8 mouse cellular contexts compared by ENCODE assay signal in genomic region chr14:32201791-32202451, GRCm38 (mm10). TPM values are rescaled to one million over a fixed set of nuclear protein-coding genes. Genes with fewer than 3 reads are reported as not detected.
A peak's percentile ranks its signal among the peaks of the same experiment; 100 is the strongest.
DNase-seq lines count a peak whose midpoint lies in the region; ATAC-seq and TF ChIP-seq lines count a peak whose summit lies in the region.

Gene Timm23, minus strand, starts transcription at chr14:32201898.
Gene Parg, plus strand, starts transcription at chr14:32201949.

- peak within 1 kb of the TSS; percentile 89 for H3K4me2 ChIP-seq in forebrain, embryonic 15.5 days (replicated peaks)
- H3K4me2 ChIP-seq in lung, embryonic 14.5 days, result peak within 1 kb of the TSS; percentile 94

- TF ChIP-seq POLR2A in olfactory bulb, adult 2 months (IDR thresholded peaks at IDR 0.05; ENCODE audit: insufficient read depth, low read depth, low read length), result peak; percentile 67
- peak; percentile 54 for TF ChIP-seq POLR2A in thymus, adult 2 months (IDR thresholded peaks at IDR 0.05; ENCODE audit: control insufficient read depth, extremely low read depth, insufficient read depth, low read length, poor library complexity)

- no peaks in the 10 kb centered on the region for H3K9me3 ChIP-seq in forebrain, embryonic 15.5 days
- no peaks in the 10 kb centered on the region for H3K9me3 ChIP-seq in lung, embryonic 14.5 days (ENCODE audit: low read depth, low read length)

- ATAC-seq in forebrain, embryonic 15.5 days (replicated peaks), result peak; percentile 96
- peak; percentile 96 for ATAC-seq in lung, embryonic 14.5 days (ENCODE audit: insufficient read depth)

- intact Hi-C loops in heart, postnatal 36 days (cut with DNase I), result loop anchor here (5.0 kb wide), 1 partner anchor 40 kb away; no protein-coding TSS in a partner anchor

- TF ChIP-seq CTCF in layer of hippocampus, adult 2 months (conservative IDR thresholded peaks at IDR 0.05), result no peak
- TF ChIP-seq CTCF in lung, embryonic 14.5 days (IDR thresholded peaks at IDR 0.05; ENCODE audit: low read depth), result no peak
- peak; percentile 13; the same call in 1 of the 2 replicates for TF ChIP-seq CTCF in olfactory bulb, adult 2 months (IDR thresholded peaks at IDR 0.05; ENCODE audit: insufficient read depth, low read depth, low read length)
- TF ChIP-seq CTCF in thymus, adult 2 months (IDR thresholded peaks at IDR 0.05; ENCODE audit: borderline replicate concordance, control insufficient read depth, extremely low read depth, insufficient read depth, low read length, poor library complexity), result no peak

- peaks cover 31% of the 10 kb centered on the region for H3K4me1 ChIP-seq in forebrain, embryonic 15.5 days
- H3K4me1 ChIP-seq in lung, embryonic 14.5 days (ENCODE audit: insufficient read depth), result peaks cover 13% of the 10 kb centered on the region
- peaks cover 4% of the 10 kb centered on the region; the same call in 1 of the 2 replicates for H3K4me1 ChIP-seq in olfactory bulb, adult 2 months (ENCODE audit: control insufficient read depth, insufficient read depth, low read length)
- peaks cover 7% of the 10 kb centered on the region for H3K4me1 ChIP-seq in thymus, adult 2 months (replicated peaks; ENCODE audit: control insufficient read depth, insufficient read depth, low read length)

- peak within 1 kb of the TSS; percentile 99 for H3K9ac ChIP-seq in forebrain, embryonic 15.5 days (replicated peaks)
- H3K9ac ChIP-seq in lung, embryonic 14.5 days, result peak within 1 kb of the TSS; percentile 94

- H3K27ac ChIP-seq in forebrain, embryonic 15.5 days (replicated peaks), result peak within 1 kb of the TSS; percentile 79
- H3K27ac ChIP-seq in layer of hippocampus, adult 2 months, result peak within 1 kb of the TSS; percentile 90
- peak within 1 kb of the TSS; percentile 79 for H3K27ac ChIP-seq in lung, embryonic 14.5 days (ENCODE audit: low read depth)
- no peak within 1 kb of the TSS for H3K27ac ChIP-seq in olfactory bulb, adult 2 months (ENCODE audit: insufficient read depth, low read depth, low read length)
- peak within 1 kb of the TSS; percentile 75 for H3K27ac ChIP-seq in thymus, adult 2 months (ENCODE audit: control insufficient read depth, insufficient read depth, low read length)

- H3K36me3 ChIP-seq in forebrain, embryonic 15.5 days, result peaks cover 25% of the 10 kb centered on the region
- peaks cover 20% of the 10 kb centered on the region for H3K36me3 ChIP-seq in lung, embryonic 14.5 days (ENCODE audit: insufficient read depth)
- peaks cover 20% of the 10 kb centered on the region for H3K36me3 ChIP-seq in thymus, adult 2 months (ENCODE audit: control insufficient read depth, insufficient read depth, low read length)

- peak within 1 kb of the TSS; percentile 99 for H3K4me3 ChIP-seq in forebrain, embryonic 15.5 days
- peak within 1 kb of the TSS; percentile 91 for H3K4me3 ChIP-seq in layer of hippocampus, adult 2 months
- peak within 1 kb of the TSS; percentile 98 for H3K4me3 ChIP-seq in lung, embryonic 14.5 days (ENCODE audit: low read depth, low read length)
- H3K4me3 ChIP-seq in olfactory bulb, adult 2 months (ENCODE audit: insufficient read depth, low read depth, low read length), result peak within 1 kb of the TSS; percentile 66
- H3K4me3 ChIP-seq in thymus, adult 2 months (ENCODE audit: control insufficient read depth, insufficient read depth, low read length), result peak within 1 kb of the TSS; percentile 99

- H3K27me3 ChIP-seq in forebrain, embryonic 15.5 days, result no peaks in the 10 kb centered on the region
- no peaks in the 10 kb centered on the region for H3K27me3 ChIP-seq in lung, embryonic 14.5 days (ENCODE audit: insufficient read depth, low read length)
- H3K27me3 ChIP-seq in thymus, adult 2 months (ENCODE audit: control insufficient read depth, insufficient read depth, low read length), result no peaks in the 10 kb centered on the region

- DNase-seq in ES-CJ7 (ENCODE audit: low read depth, low spot score), result peak; percentile 87
- DNase-seq in cerebellum, adult 11 months, result peak; percentile 78
- DNase-seq in heart, postnatal 36 days, result peak; percentile 88 to 90
- DNase-seq in layer of hippocampus, adult 2 months (ENCODE audit: low spot score in 2 of 2), result peak; percentile 87 to 89
- DNase-seq in lung, embryonic 14.5 days, result peak; percentile 94
- peak; percentile 85 for DNase-seq in thymus, adult 2 months

- under 1% methylated on average over 75 of the region's 77 CpGs for WGBS in forebrain, embryonic 15.5 days
- under 1% methylated on average over 71 of the region's 77 CpGs for WGBS in lung, embryonic 14.5 days
- under 1% methylated on average over 77 of the region's 77 CpGs for WGBS in olfactory bulb, adult 2 months
- WGBS in thymus, adult 2 months, result 1% methylated on average over 77 of the region's 77 CpGs

RNA-seq across cellular contexts. Expression of gene Timm23, which starts in this region (rescaled TPM):
- polyA plus RNA-seq in forebrain, embryonic 15.5 days (2015; fragmentation: Nextera tagmentation; extraction: Ambion mirVana), result 221 and 228 TPM in 2 replicates
- 100 to 1,000 TPM; 218 to 234 TPM for total RNA-seq in heart, postnatal 36 days (2021)
- 10 to 100 TPM; 74.0 to 78.7 TPM for total RNA-seq in layer of hippocampus, adult 2 months (2021)
- 293 and 296 TPM in 2 replicates for polyA plus RNA-seq in lung, embryonic 14.5 days (2014; fragmentation: Nextera tagmentation; extraction: Ambion mirVana)
- polyA plus RNA-seq in olfactory bulb, adult 2 months (2012; ENCODE audit: insufficient read depth, insufficient read length, low replicate concordance, missing spikeins), result not detected in 2 replicates
- 208 and 224 TPM in 2 replicates for polyA plus RNA-seq in thymus, adult 2 months (2012; rRNA removed)

RNA-seq across cellular contexts. Expression of gene Parg, which starts in this region (rescaled TPM):
- polyA plus RNA-seq in forebrain, embryonic 15.5 days (2015; fragmentation: Nextera tagmentation; extraction: Ambion mirVana), result 39.8 and 41.7 TPM in 2 replicates
- 10 to 100 TPM; 17.4 to 19.9 TPM for total RNA-seq in heart, postnatal 36 days (2021)
- 10 to 100 TPM; 42.8 to 50.8 TPM for total RNA-seq in layer of hippocampus, adult 2 months (2021)
- polyA plus RNA-seq in lung, embryonic 14.5 days (2014; fragmentation: Nextera tagmentation; extraction: Ambion mirVana), result 53.4 and 54.5 TPM in 2 replicates
- not detected in 2 replicates for polyA plus RNA-seq in olfactory bulb, adult 2 months (2012; ENCODE audit: insufficient read depth, insufficient read length, low replicate concordance, missing spikeins)
- 9.0 and 10.5 TPM in 2 replicates for polyA plus RNA-seq in thymus, adult 2 months (2012; rRNA removed)

Comparison
In these comparisons a context has a peak if more than half of its experiments do, and no peak if none do; other contexts are left out.
1. RNA of gene Timm23 (polyA plus RNA-seq): 293 to 296 TPM in lung, embryonic 14.5 days, 221 to 228 TPM in forebrain, embryonic 15.5 days and 208 to 224 TPM in thymus, adult 2 months; not detected in olfactory bulb, adult 2 months; every median in the first group is over 100 times any median in the second.
2. Peak in every context shown above with its lines, with median percentiles within 50 percentile points of each other: DNase-seq and H3K4me3 ChIP-seq.